Mouse (Mus musculus) brain, embryonic 14.5 days (tissue): Measurements from ENCODE around the gene Dram1. TPM values are rescaled to one million over a fixed set of nuclear protein-coding genes. Genes with fewer than 3 reads are reported as not detected.
"Not testable (repeated sequence)": the region's sequence is repeated elsewhere in the genome, so short reads cannot be mapped to it uniquely, and the experiment has no call there.

Source experiments
- DNase-seq: peaks from one replicate; pipeline ENCODE4 v3.0.0-alpha.2; 2011; ENCODE audit warnings: low read depth
- CTCF ChIP-seq: fragments of 200-500 bp; IDR thresholded peaks from 2 replicates; pipeline ENCODE4 v1.5.1; 2012; ENCODE audit warnings: inconsistent platforms, mild to moderate bottlenecking, moderate library complexity, borderline replicate concordance; ENCODE audit not compliant: insufficient read depth, insufficient read length; ENCODE audit errors: extremely low read depth
- POLR2A ChIP-seq: fragments of 200-500 bp; IDR thresholded peaks from 2 replicates; pipeline ENCODE4 v1.6.1; 2012; ENCODE audit warnings: mild to moderate bottlenecking, inconsistent platforms, borderline replicate concordance; ENCODE audit not compliant: poor library complexity, insufficient read depth, insufficient read length, severe bottlenecking; ENCODE audit errors: extremely low read depth
- polyA plus RNA-seq: library from polyadenylated mRNA; depleted of rRNA; stranded (reverse); fragments of >200 nt; gene quantifications from 2 replicates; pipeline ENCODE4 v1.2.3, GENCODE M21; 2012

The Dram1 gene
- polyA plus RNA-seq, 1 experiment = 0.57 TPM

GRCm38 (mm10) chr10:88382009-88382408 lies 3.1 kb upstream of the Dram1 start:
- no peak for TF ChIP-seq CTCF
- no peak for TF ChIP-seq POLR2A
- no peak for DNase-seq

- no peak for DNase-seq
- TF ChIP-seq POLR2A (no peak), CTCF (no peak)
Observed at GRCm38 (mm10) chr10:88381286-88381685, 2.4 kb upstream of the Dram1 start.

GRCm38 (mm10) chr10:88380430-88381060 lies 1.7 kb upstream of the Dram1 start:
- TF ChIP-seq CTCF (no peak; the same call in 1 of the 2 replicates), POLR2A (no peak)
- DNase-seq = peak; percentile 49

DNA sequence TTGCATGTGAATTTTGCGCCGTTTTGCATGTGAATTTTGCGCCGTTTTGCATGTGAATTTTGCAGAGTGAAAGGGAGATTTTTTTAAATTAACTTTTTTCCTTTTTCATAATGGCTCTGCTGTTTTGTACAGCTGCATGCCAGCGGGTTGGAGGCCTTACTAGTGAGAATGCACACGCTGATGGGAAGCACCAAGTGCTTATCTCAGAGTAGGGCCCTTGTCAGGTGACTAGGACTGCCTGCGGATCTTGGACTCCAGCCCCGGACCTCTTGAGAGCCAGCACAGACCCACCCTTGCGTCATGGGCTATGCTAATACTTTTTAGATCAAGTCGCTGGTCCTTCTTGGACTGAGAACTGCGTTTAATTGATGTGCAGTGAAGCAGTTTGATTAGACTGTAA lies 1.1 kb upstream of the Dram1 start:
- peak; percentile 81 for DNase-seq
- TF ChIP-seq POLR2A (no peak), CTCF (no peak)

GRCm38 (mm10) chr10:88377666-88378065 lies 1.2 kb downstream of the Dram1 start:
- TF ChIP-seq CTCF (no peak), POLR2A (no peak)
- DNase-seq = no peak

- peak; percentile 91 for DNase-seq
- no peak for TF ChIP-seq POLR2A
- TF ChIP-seq CTCF = peak; percentile 89; the same call in 1 of the 2 replicates
Observed at GRCm38 (mm10) chr10:88376770-88377169, 2.1 kb downstream of the Dram1 start.

DNA sequence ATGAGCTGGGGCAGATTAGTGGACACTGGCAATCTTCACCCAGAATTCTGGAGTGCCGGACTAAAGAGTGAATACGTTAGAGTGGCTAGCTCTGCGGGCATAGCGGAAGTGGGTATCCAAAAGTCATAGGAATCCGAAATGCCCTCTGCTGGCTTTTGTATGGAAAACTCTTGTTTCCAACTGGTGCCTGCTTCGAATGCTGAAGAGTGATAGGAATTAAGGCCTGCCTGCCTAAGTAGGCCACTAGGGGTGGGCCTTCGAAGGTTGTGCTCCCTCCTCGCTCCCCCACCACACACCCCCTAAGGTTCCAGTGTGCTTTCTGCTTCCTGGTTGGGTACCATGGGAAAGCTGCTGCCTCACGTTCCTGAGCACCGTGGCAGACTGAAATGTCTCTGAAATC lies 3.9 kb downstream of the Dram1 start:
- no peak for DNase-seq
- TF ChIP-seq CTCF (peak; percentile 7; the same call in 1 of the 2 replicates), POLR2A (no peak)

- DNase-seq = not testable (repeated sequence)
Observed at GRCm38 (mm10) chr10:88372945-88373344, 5.9 kb downstream of the Dram1 start.

- TF ChIP-seq POLR2A (no peak), CTCF (no peak)
- DNase-seq = no peak
Observed at GRCm38 (mm10) chr10:88372436-88372835, 6.4 kb downstream of the Dram1 start.

- DNase-seq = no peak
- TF ChIP-seq POLR2A (no peak), CTCF (peak; percentile 43; the same call in 1 of the 2 replicates)
Observed at GRCm38 (mm10) chr10:88371793-88372192, 7.1 kb downstream of the Dram1 start.

GRCm38 (mm10) chr10:88369233-88369632 lies 9.6 kb downstream of the Dram1 start:
- no peak for DNase-seq
- no peak for TF ChIP-seq CTCF
- TF ChIP-seq POLR2A = no peak

GRCm38 (mm10) chr10:88364221-88364620 lies 14.7 kb downstream of the Dram1 start:
- no peak for DNase-seq

GRCm38 (mm10) chr10:88362218-88362617 lies 16.7 kb downstream of the Dram1 start:
- no peak for TF ChIP-seq POLR2A
- TF ChIP-seq CTCF = no peak
- no peak for DNase-seq

More at GRCm38 (mm10) chr10:88364221-88364620, 14.7 kb downstream of the Dram1 start:
- no peak for TF ChIP-seq POLR2A
